ENCODE assay signal across 26 mouse cellular contexts in genomic region chr1:169233368-169233767, GRCm38 (mm10).
A peak's percentile ranks its signal among the peaks of the same experiment; 100 is the strongest.
DNase-seq lines count a peak whose midpoint lies in the region; ATAC-seq and TF ChIP-seq lines count a peak whose summit lies in the region.
"Had no signal": no experiment of that assay in that cellular context is flagged by ENCODE, and none has a peak within 500 bp of the region (broad histone marks: within the 10 kb centered on the region; RNA-seq: fewer than 3 reads in every experiment).

No protein-coding gene starts in this region.

- intact Hi-C loops in heart, adult 2 months (cut with DNase I), result no loop called here

- no peak for TF ChIP-seq CTCF in heart, adult 2 months (IDR thresholded peaks at IDR 0.05)

- H3K4me2 ChIP-seq in lung, embryonic 15.5 days, result no peak overlapping the region
- H3K4me2 ChIP-seq: embryonic facial prominence, embryonic 12.5 days; forebrain, embryonic 13.5 days; forebrain, embryonic 15.5 days had no signal

- peak; percentile 5; the same call in 1 of the 2 replicates for ATAC-seq in lung, embryonic 15.5 days (ENCODE audit: borderline replicate concordance, extremely low read depth, low FRiP score, low TSS enrichment)
- ATAC-seq: activated CD4-positive, CD25-positive, alpha-beta regulatory T cell, adult 4 months; CD4-positive, CD25-positive, alpha-beta regulatory T cell, adult 4 months; forebrain, embryonic 13.5 days; forebrain, embryonic 15.5 days; forebrain, postnatal 0 days; Patski had no signal

- H3K9me3 ChIP-seq in heart, embryonic 10.5 days, result no peaks in the 10 kb centered on the region
- H3K9me3 ChIP-seq in lung, embryonic 15.5 days, result no peaks in the 10 kb centered on the region
- H3K9me3 ChIP-seq: embryonic facial prominence, embryonic 10.5 days; embryonic facial prominence, embryonic 12.5 days; forebrain, embryonic 13.5 days; forebrain, embryonic 15.5 days had no signal

- no peak overlapping the region for H3K4me3 ChIP-seq in heart, embryonic 10.5 days
- no peak overlapping the region for H3K4me3 ChIP-seq in heart, adult 2 months
- no peak overlapping the region for H3K4me3 ChIP-seq in lung, embryonic 15.5 days
- H3K4me3 ChIP-seq: embryonic facial prominence, embryonic 10.5 days; embryonic facial prominence, embryonic 12.5 days; forebrain, embryonic 13.5 days; forebrain, embryonic 15.5 days had no signal

- H3K27ac ChIP-seq in heart, embryonic 10.5 days, result 0 out of 2 replicates have a peak overlapping the region, but pooled peaks have one; percentile 10
- H3K27ac ChIP-seq in heart, adult 2 months, result no peak overlapping the region
- H3K27ac ChIP-seq in lung, embryonic 15.5 days, result no peak overlapping the region
- H3K27ac ChIP-seq: embryonic facial prominence, embryonic 10.5 days; embryonic facial prominence, embryonic 12.5 days; forebrain, embryonic 13.5 days; forebrain, embryonic 15.5 days had no signal

- no peaks in the 10 kb centered on the region for H3K27me3 ChIP-seq in heart, embryonic 10.5 days (ENCODE audit: insufficient read depth, poor library complexity, severe bottlenecking)
- H3K27me3 ChIP-seq in heart, adult 2 months (ENCODE audit: control insufficient read depth, insufficient read depth, low read length), result no peaks in the 10 kb centered on the region
- no peaks in the 10 kb centered on the region for H3K27me3 ChIP-seq in lung, embryonic 15.5 days
- H3K27me3 ChIP-seq: CH12.LX; embryonic facial prominence, embryonic 12.5 days; forebrain, embryonic 13.5 days; forebrain, embryonic 15.5 days had no signal

- TF ChIP-seq EP300 in heart, adult 2 months (IDR thresholded peaks at IDR 0.05; ENCODE audit: insufficient read depth, low read depth, low read length), result no peak

- no peaks in the 10 kb centered on the region for H3K36me3 ChIP-seq in heart, embryonic 10.5 days
- H3K36me3 ChIP-seq in heart, adult 2 months (ENCODE audit: control insufficient read depth, insufficient read depth, low read length), result no peaks in the 10 kb centered on the region
- no peaks in the 10 kb centered on the region for H3K36me3 ChIP-seq in lung, embryonic 15.5 days
- H3K36me3 ChIP-seq: embryonic facial prominence, embryonic 10.5 days; embryonic facial prominence, embryonic 12.5 days; forebrain, embryonic 15.5 days; G1E had no signal

- DNase-seq in embryo, embryonic 10 days (ENCODE audit: low spot score), result peak; percentile 8
- no peak for DNase-seq in embryo, embryonic 9.5 days (ENCODE audit: extremely low spot score)
- DNase-seq in heart, embryonic 10.5 days (ENCODE audit: low spot score), result no peak
- no peak for DNase-seq in heart, adult 2 months
- no peak for DNase-seq in lung, postnatal 10 days
- DNase-seq: adrenal gland, adult 8-10 months; adrenal gland, postnatal 14 days; adrenal gland, postnatal 36 days; B cell, adult 2 months; cerebellum, adult 11-12 months; cerebellum, adult 2 months; cerebellum, adult 9-10 months; cerebellum, postnatal 10 days; cerebellum, postnatal 25 days; embryo, embryonic 11 days; forebrain, postnatal 0 days had no signal

- H3K4me1 ChIP-seq in heart, embryonic 10.5 days, result peaks cover 25% of the 10 kb centered on the region
- no peaks in the 10 kb centered on the region for H3K4me1 ChIP-seq in heart, adult 2 months (ENCODE audit: control insufficient read depth, insufficient read depth, low read length)
- H3K4me1 ChIP-seq in lung, embryonic 15.5 days, result peaks cover 11% of the 10 kb centered on the region
- H3K4me1 ChIP-seq: forebrain, embryonic 13.5 days; forebrain, embryonic 15.5 days had no signal

- 76% methylated on average over 3 of the region's 3 CpGs for WGBS in heart, embryonic 10.5 days
- WGBS in heart, adult 2 months, result 78% methylated on average over 3 of the region's 3 CpGs
- WGBS in lung, embryonic 15.5 days, result 54% methylated on average over 3 of the region's 3 CpGs

- no peak for TF ChIP-seq POLR2A in heart, adult 2 months (IDR thresholded peaks at IDR 0.05; ENCODE audit: insufficient read depth, low read depth, low read length)

- no peaks in the 10 kb centered on the region for H3K79me2 ChIP-seq in heart, adult 2 months (replicated peaks; ENCODE audit: control insufficient read depth, insufficient read depth, low read length)

- H3K9ac ChIP-seq in heart, adult 2 months (ENCODE audit: low read depth, low read length), result no peak overlapping the region
- H3K9ac ChIP-seq in lung, embryonic 15.5 days, result no peak overlapping the region
- H3K9ac ChIP-seq: embryonic facial prominence, embryonic 12.5 days; forebrain, embryonic 13.5 days; forebrain, embryonic 15.5 days; forebrain, postnatal 0 days had no signal
